Mouse (Mus musculus) thymus, adult 2 months (tissue): ENCODE data around the gene Glis2.

ENCODE experiments used
- CTCF ChIP-seq: fragments of 200-500 bp; IDR thresholded peaks from 2 replicates; pipeline ENCODE4 v1.5.1; 2012; ENCODE audit warnings: mild to moderate bottlenecking, control low read depth, low read length, moderate library complexity, borderline replicate concordance; ENCODE audit not compliant: control insufficient read depth, poor library complexity, insufficient read depth; ENCODE audit errors: extremely low read depth
- POLR2A ChIP-seq: fragments of 200-500 bp; IDR thresholded peaks from 2 replicates; pipeline ENCODE4 v1.6.1; 2012; ENCODE audit warnings: mild to moderate bottlenecking, low read length, control low read depth, moderate library complexity; ENCODE audit not compliant: control insufficient read depth, poor library complexity, insufficient read depth; ENCODE audit errors: extremely low read depth

DNA sequence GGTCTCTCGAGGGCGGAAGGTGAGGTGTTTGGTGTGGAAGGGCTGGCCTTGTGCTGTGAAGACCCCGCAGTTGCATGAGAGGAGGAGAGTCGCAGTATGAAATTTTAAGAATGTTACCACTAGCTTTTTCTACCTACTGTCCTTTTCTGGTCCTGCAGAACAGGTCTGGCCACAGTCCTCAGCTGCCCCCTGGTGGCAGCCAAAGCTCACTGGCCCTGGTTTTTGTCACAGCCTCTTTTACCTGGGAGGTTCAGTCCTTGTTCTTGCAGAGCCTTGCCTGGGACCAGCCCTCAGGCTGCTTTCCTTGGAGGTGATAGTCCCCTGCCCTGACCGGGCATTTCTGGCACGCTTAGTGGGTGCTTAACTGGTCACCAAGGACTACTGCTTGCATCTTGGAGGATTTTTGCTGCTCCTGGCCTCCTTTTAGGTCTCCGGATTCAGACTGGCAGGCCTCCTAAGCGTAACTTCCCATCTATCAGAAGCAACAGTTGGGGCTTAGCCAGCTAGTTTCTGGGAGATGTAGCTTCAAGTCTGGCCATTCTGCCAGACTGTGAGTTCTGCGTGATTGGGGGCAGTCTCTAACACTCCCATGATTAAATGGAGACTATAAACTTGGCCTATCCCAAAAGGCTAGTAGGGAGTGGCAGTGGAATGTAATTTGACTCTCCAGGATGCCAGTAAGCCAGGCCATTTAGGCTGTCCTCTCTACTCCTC, 13.5 kb downstream of the Glis2 start:
- TF ChIP-seq CTCF (peak; percentile 98), POLR2A (no peak)
